Mouse (Mus musculus) bone marrow, adult 2 months (tissue): ENCODE results near the gene Nfatc4.

Experiments
- CTCF ChIP-seq: fragments of 200-500 bp; IDR thresholded peaks from 2 replicates; pipeline ENCODE4 v1.5.1; 2011; ENCODE audit warnings: low read length, control low read depth; ENCODE audit not compliant: control insufficient read depth, insufficient read depth
- POLR2A ChIP-seq: fragments of 200-500 bp; IDR thresholded peaks from 2 replicates; pipeline ENCODE4 v1.6.1; 2011; ENCODE audit warnings: low read depth, mild to moderate bottlenecking, control low read depth, low read length, borderline replicate concordance; ENCODE audit not compliant: control insufficient read depth

DNA sequence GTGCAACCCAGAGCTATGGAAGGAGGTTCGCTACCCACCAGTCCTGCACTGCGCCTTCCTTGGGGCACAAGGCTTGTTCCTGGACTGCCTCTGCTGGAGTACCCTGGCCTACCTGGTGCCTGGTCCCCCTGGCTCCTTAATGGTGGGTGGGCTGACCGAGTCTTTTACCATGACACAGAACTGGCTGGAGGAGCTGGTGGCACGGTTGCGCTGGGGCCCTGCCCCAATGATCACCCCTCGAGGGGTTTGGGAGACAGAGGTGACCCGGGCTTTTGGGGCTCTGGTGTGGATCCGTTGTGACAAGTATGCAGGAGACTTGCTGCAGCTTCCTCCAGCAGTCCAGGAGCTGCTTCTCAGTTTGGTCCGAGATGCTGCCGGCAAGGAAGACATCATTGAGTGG, 40.0 kb downstream of the Nfatc4 start:
- TF ChIP-seq POLR2A (no peak), CTCF (no peak)
